Mouse (Mus musculus) lung, postnatal 0 days (tissue): ENCODE data around the gene Slc28a3. TPM values are rescaled to one million over a fixed set of nuclear protein-coding genes. Genes with fewer than 3 reads are reported as not detected.

ENCODE experiments used
- ATAC-seq: fragments of 200-750 bp; cut with Nextera tagmentation; 2 replicates; pipeline ENCODE4 v1.8.0; 2017; ENCODE audit warnings: moderate library complexity
- DNase-seq: peaks from one replicate; pipeline ENCODE4 v3.0.0-alpha.2; 2016; ENCODE audit warnings: low spot score
- H3K27ac ChIP-seq: fragments of 300-500 bp; sonication (generic); 2 replicates; pipeline ENCODE4 v1.5.1; 2014; ENCODE audit warnings: antibody characterized with exemption, mild to moderate bottlenecking, low read length, mixed read lengths
- H3K27me3 ChIP-seq: fragments of 300-500 bp; sonication (generic); replicated peaks from 2 replicates; pipeline ENCODE4 v1.6.1; 2014; ENCODE audit warnings: low read length, mixed read lengths; ENCODE audit not compliant: insufficient read depth
- H3K36me3 ChIP-seq: fragments of 300-500 bp; sonication (generic); 2 replicates; pipeline ENCODE4 v1.6.1; 2014; ENCODE audit warnings: low read length, mixed read lengths; ENCODE audit not compliant: insufficient read depth
- H3K4me1 ChIP-seq: fragments of 300-500 bp; sonication (generic); 2 replicates; pipeline ENCODE4 v1.6.1; 2014; ENCODE audit warnings: antibody characterized with exemption, low read depth, low read length, mixed read lengths; ENCODE audit not compliant: insufficient read depth
- H3K4me2 ChIP-seq: fragments of 300-500 bp; sonication (generic); replicated peaks from 2 replicates; pipeline ENCODE4 v1.6.1; 2014; ENCODE audit warnings: low read depth, mild to moderate bottlenecking, low read length, moderate library complexity, mixed read lengths
- H3K4me3 ChIP-seq: fragments of 300-500 bp; sonication (generic); 2 replicates; pipeline ENCODE4 v1.5.1; 2014; ENCODE audit warnings: low read depth, low read length
- H3K9ac ChIP-seq: fragments of 300-500 bp; sonication (generic); replicated peaks from 2 replicates; pipeline ENCODE4 v1.6.1; 2014; ENCODE audit warnings: low read depth, mild to moderate bottlenecking
- H3K9me3 ChIP-seq: fragments of 300-500 bp; sonication (generic); 2 replicates; pipeline ENCODE4 v1.6.1; 2016; ENCODE audit warnings: low read length, mixed read lengths
- CTCF ChIP-seq: IDR thresholded peaks from 2 replicates; pipeline ENCODE4 v1.5.1; 2016; ENCODE audit warnings: antibody characterized with exemption, mild to moderate bottlenecking
- EP300 ChIP-seq: IDR thresholded peaks from 2 replicates; pipeline ENCODE4 v1.6.1; 2016; ENCODE audit warnings: antibody characterized with exemption, mild to moderate bottlenecking, control low read depth
- WGBS: fragments of 180-500 bp; shearing (Covaris S2); extraction: QIAGEN DNeasy Blood & Tissue Kit; methylation state at CpG from one replicate; pipeline ENCODE4 v1.1.7; 2014; 5-methylcytosine and 5-hydroxymethylcytosine counted together
- polyA plus RNA-seq: library from polyadenylated mRNA; unstranded; fragments of >200 nt; fragmentation: Nextera tagmentation; extraction: Ambion mirVana; gene quantifications from 2 replicates; pipeline ENCODE4 v1.2.1, GENCODE M21; 2015

Gene Slc28a3
- polyA plus RNA-seq, 1 experiment from 2014 or later, result 0.05 TPM

GRCm38 (mm10) chr13:58514147-58514727, 96.4 kb downstream of the Slc28a3 start:
- Histone ChIP-seq H3K9me3 (no peaks in the 10 kb centered on the region), H3K27ac (no peak overlapping the region), H3K36me3 (no peaks in the 10 kb centered on the region), H3K4me3 (no peak overlapping the region), H3K9ac (no peak overlapping the region), H3K27me3 (no peaks in the 10 kb centered on the region), H3K4me2 (no peak overlapping the region), H3K4me1 (no peaks in the 10 kb centered on the region)
- peak; percentile 68 for TF ChIP-seq CTCF
- TF ChIP-seq EP300, result no peak
- ATAC-seq, result no peak
- peak; percentile 53 for DNase-seq
- WGBS, result 82% methylated on average over 8 of the region's 8 CpGs

GRCm38 (mm10) chr13:58511926-58512325, 98.8 kb downstream of the Slc28a3 start:
- Histone ChIP-seq H3K36me3 (no peaks in the 10 kb centered on the region), H3K4me1 (no peaks in the 10 kb centered on the region), H3K4me2 (no peak overlapping the region), H3K27me3 (no peaks in the 10 kb centered on the region), H3K4me3 (no peak overlapping the region), H3K27ac (no peak overlapping the region), H3K9me3 (no peaks in the 10 kb centered on the region), H3K9ac (no peak overlapping the region)
- TF ChIP-seq EP300, result no peak
- DNase-seq (no peak), ATAC-seq (no peak)
- 67% methylated on average over 2 of the region's 2 CpGs for WGBS

GRCm38 (mm10) chr13:58511248-58511647, 99.4 kb downstream of the Slc28a3 start:
- no peaks in the 10 kb centered on the region for H3K27me3 ChIP-seq
- no peak overlapping the region for H3K4me3 ChIP-seq
- whole genome bisulfite sequencing, result 73% methylated on average over 9 of the region's 9 CpGs
- H3K4me2 ChIP-seq, result no peak overlapping the region
- no peak overlapping the region for H3K27ac ChIP-seq
- no peak for TF ChIP-seq CTCF
- no peaks in the 10 kb centered on the region for H3K4me1 ChIP-seq
- H3K9me3 ChIP-seq, result no peaks in the 10 kb centered on the region
- no peak overlapping the region for H3K9ac ChIP-seq
- ATAC-seq, result no peak
- DNase-seq, result no peak
- no peaks in the 10 kb centered on the region for H3K36me3 ChIP-seq

GRCm38 (mm10) chr13:58509241-58509640, 101.4 kb downstream of the Slc28a3 start:
- Histone ChIP-seq H3K4me2 (no peak overlapping the region), H3K4me1 (no peaks in the 10 kb centered on the region), H3K9ac (no peak overlapping the region), H3K27ac (no peak overlapping the region), H3K9me3 (no peaks in the 10 kb centered on the region), H3K36me3 (no peaks in the 10 kb centered on the region), H3K4me3 (no peak overlapping the region), H3K27me3 (no peaks in the 10 kb centered on the region)
- no peak for TF ChIP-seq EP300
- no peak for TF ChIP-seq CTCF
- WGBS, result 35% methylated on average over 3 of the region's 3 CpGs
- no peak for DNase-seq
- no peak for ATAC-seq

GRCm38 (mm10) chr13:58503610-58504009, 107.1 kb downstream of the Slc28a3 start:
- Histone ChIP-seq H3K27me3 (no peaks in the 10 kb centered on the region), H3K9ac (no peak overlapping the region), H3K4me2 (no peak overlapping the region), H3K36me3 (no peaks in the 10 kb centered on the region), H3K27ac (no peak overlapping the region), H3K9me3 (no peaks in the 10 kb centered on the region), H3K4me3 (no peak overlapping the region), H3K4me1 (no peaks in the 10 kb centered on the region)
- ATAC-seq (no peak), DNase-seq (peak; percentile 10)
- 89% methylated on average over 2 of the region's 2 CpGs for WGBS
- TF ChIP-seq CTCF (no peak), EP300 (no peak)

GRCm38 (mm10) chr13:58497809-58498208, 112.9 kb downstream of the Slc28a3 start:
- no peaks in the 10 kb centered on the region for H3K4me1 ChIP-seq
- no peak overlapping the region for H3K27ac ChIP-seq
- H3K27me3 ChIP-seq, result no peaks in the 10 kb centered on the region
- 49% methylated on average over 12 of the region's 12 CpGs for WGBS
- ATAC-seq, result no peak
- TF ChIP-seq EP300 (no peak), CTCF (no peak)
- H3K36me3 ChIP-seq, result no peaks in the 10 kb centered on the region
- H3K9me3 ChIP-seq, result no peaks in the 10 kb centered on the region
- no peak overlapping the region for H3K4me2 ChIP-seq
- DNase-seq, result peak; percentile 18
- H3K4me3 ChIP-seq, result no peak overlapping the region
- no peak overlapping the region for H3K9ac ChIP-seq

Other genes starting within 250 kb of the Slc28a3 start
- gene 2210016F16Rik, start 225.7 kb downstream of the Slc28a3 start, polyA plus RNA-seq, result 30.6 and 33.3 TPM in 2 replicates
- 15.5 and 17.5 TPM in 2 replicates for gene Rmi1, start 208.6 kb downstream of the Slc28a3 start, polyA plus RNA-seq
- 681 and 815 TPM in 2 replicates for gene Hnrnpk, start 207.5 kb downstream of the Slc28a3 start, polyA plus RNA-seq
- gene Ntrk2, start 195.7 kb upstream of the Slc28a3 start, polyA plus RNA-seq, result 2.9 and 3.3 TPM in 2 replicates